Mouse (Mus musculus): ENCODE measurements around the gene Farp1.
A peak's percentile ranks its signal among the peaks of the same experiment; 100 is the strongest.
"Not testable (repeated sequence)": the region's sequence is repeated elsewhere in the genome, so short reads cannot be mapped to it uniquely, and the experiment has no call there.

The Farp1 gene

DNA sequence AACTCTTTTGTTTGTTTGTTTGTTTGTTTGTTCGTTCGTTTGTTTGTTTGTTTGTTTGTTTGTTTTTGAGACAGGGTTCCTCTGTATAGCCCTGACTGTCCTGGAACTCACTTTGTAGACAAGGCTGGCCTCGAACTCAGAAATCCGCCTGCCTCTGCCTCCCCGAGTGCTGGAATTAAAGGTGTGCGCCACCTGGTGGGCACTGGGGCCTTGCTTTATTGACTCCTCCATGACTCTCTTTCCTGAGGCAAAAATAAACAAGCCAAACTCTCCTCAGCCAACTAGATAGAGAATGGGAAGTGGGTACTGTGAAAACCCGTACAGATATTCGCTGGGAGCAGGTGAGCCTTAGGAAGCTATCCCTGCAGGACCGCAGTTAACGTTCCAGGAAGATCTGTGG is 154.8 kb downstream of the Farp1 start:
- not testable (repeated sequence) for DNase-seq

DNA sequence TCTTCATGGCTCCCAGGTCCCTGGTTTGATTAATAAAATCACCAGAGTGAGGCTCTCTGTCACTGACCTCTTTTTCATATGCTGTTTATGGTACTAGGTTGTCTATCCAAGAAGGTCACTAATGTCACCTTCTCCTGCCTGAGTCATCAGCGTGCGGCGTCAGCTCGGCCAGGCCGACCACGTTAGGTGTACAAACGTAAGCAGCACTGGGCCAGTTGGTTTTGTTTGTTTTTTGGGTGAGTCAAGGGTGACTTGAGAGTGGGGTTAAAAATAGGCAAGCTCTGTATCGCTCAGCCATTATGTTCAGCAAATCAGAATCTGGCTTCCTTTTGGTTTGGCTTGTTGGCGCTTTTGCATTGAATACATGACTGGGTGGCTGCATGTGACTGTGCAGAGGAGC is 155.4 kb downstream of the Farp1 start:
- DNase-seq = peak; percentile 80

DNA sequence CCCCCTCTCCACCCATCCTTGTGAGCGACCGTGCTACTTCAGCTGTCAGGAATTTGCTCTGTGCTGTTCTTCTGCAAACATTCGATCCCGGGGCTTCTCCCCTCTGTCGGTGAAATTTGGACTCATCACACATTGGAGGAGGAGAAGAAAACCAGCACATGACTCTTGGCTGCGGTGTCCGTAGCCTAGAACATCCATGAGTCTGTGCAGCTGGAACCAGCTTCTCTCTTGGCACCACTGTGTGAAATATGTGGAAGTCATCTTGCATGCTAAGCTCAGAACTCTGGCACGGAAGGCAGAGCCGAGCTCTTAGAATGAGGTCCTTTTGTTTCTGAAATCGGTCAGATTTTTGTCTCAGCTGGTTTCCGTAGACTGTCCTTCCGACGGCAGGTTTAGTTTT is 156.7 kb downstream of the Farp1 start:
- DNase-seq = peak; percentile 62

DNA sequence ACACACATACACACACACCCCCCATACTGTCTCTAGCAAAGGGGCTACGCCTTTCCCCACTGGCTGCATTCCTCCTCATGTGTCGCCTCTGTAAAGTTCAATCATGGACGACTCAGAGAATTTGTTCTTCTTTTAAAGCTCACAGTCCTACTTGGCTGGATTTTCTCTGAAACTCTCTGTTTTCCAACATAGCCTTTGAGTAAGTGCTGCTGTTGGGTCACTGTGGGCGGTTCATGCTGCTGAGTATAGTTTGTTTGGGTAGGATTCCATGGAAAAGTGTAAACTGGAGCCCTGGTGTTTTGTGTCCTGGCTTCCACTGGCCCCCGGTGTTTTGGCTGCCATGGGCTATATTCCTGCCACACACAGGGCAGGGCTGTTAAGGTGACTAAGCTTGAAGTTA is 157.4 kb downstream of the Farp1 start:
- DNase-seq = no peak

DNA sequence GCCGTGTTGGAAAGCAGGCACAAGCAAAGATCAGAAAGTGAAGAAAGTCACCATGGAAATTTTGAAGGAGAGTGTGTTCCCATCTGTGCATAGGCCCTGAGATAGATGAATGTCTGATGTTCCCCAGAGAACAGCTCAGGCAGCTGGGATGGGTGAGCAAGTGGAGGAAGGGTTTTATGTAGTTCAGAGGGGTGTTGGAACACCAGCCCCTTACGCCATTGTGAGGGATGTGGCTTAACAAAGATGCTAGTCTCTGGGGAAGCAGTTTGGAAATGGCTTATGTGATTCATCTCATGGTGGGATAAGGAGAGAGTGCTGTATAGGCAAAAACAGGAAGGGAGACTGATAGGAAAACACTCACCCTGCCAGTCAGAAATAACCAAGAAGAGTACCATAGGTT is 159.0 kb downstream of the Farp1 start:
- DNase-seq = no peak

DNA sequence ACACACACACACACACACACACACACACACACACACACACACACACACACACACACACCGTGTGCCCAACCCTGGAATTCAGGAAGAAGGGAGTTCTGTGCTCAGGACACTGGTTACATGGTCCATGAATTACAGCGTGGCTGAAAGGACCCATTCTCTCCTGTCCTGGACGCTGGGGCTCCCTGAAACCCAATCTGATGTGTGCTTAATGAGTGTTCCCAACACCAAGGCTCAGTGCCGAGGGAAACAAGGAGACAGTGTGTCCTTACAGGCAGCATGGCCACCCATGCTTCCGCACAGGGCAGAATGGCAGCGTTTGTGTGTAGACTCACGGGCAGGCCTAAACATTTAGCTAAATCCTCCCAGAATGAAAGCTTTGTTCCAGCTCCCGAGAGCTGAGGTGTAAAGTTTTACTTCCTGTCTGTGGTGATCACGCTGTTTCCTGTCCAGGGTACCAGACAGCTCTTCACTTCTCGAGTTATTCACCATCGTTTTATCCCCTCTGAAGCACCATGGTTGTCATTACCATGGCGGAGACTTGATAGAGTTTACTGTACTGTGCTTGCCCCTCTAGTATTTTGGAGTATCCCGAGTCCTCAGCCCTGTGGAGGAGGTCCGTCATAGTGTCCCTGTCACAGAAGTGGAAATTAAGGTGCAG is 164.0 kb downstream of the Farp1 start:
- no peak for DNase-seq

DNA sequence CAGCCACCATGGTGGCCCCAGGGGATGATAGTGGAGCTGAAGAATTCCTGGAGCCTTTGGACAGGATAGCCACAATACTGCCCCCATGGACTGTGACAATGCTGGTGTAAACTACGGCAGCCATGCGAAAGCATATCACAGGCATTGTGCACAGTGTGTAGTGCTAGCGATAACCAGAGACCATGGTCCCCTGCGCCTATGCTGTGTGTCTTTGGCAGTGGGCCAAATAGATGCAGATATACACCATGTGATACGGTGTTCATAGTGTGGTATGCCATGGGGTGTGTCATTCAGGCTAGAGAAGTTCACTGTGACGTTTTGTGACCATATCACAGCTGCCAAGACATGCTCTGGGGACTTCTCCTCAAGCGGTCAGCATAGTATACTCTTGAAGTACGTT is 164.8 kb downstream of the Farp1 start:
- no peak for DNase-seq

DNA sequence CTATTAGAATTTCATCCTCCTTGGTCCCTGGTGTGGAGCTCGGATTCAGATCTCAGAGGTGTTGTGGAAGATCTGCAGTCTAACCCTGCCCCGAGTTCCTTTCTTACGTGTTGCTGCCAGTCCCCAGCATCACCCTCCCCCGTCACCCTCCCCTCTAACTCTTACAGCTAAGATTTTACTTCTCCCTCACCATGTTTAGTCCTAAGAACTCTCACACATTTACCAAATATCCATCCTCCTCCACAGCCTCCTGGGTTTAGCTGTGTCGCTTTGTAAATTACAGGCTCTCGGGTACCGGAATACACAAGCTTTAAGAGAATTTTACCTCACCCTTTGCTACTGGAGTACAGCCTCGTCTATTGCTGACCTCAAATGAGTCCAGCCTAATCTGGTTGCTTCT is 165.4 kb downstream of the Farp1 start:
- no peak for DNase-seq

DNA sequence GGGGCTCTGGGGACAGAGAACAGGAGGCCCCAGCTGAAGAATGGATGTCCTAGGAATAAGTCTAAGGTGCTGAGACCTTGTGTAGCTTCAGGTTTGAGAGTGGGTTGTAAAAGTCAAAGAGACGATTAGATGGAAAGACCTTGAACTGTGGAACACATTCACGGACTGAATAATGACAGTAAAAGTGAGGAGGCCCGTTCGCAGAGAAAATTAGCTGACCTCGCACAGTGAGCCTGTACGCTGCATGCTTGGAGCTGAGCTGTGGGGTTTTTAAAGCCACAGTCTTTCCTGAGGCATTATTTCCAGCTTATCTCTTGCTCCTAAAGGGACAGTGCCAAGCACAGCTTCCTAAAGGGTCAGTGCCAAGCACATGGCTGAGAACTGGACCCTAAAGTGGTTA is 166.2 kb downstream of the Farp1 start:
- no peak for DNase-seq

DNA sequence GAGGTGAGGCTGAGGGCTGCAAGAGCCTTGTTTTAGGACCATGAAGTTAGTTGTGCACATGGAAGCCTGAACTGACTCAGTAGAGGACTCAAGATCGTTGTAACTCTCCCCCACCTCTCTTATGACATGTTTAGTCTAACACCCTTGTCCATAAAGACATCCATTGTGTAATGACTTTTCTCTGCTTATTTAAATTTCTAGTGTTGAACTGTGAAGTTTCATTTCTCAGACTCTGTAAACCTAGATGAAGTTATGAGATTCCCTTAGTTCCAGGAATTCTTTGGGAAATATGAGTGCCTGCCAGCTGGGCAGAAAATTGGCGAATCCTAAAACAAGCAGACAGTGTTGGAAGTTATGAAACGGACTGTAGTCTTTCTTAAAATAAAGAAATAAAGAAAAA is 170.5 kb downstream of the Farp1 start:
- DNase-seq = no peak

DNA sequence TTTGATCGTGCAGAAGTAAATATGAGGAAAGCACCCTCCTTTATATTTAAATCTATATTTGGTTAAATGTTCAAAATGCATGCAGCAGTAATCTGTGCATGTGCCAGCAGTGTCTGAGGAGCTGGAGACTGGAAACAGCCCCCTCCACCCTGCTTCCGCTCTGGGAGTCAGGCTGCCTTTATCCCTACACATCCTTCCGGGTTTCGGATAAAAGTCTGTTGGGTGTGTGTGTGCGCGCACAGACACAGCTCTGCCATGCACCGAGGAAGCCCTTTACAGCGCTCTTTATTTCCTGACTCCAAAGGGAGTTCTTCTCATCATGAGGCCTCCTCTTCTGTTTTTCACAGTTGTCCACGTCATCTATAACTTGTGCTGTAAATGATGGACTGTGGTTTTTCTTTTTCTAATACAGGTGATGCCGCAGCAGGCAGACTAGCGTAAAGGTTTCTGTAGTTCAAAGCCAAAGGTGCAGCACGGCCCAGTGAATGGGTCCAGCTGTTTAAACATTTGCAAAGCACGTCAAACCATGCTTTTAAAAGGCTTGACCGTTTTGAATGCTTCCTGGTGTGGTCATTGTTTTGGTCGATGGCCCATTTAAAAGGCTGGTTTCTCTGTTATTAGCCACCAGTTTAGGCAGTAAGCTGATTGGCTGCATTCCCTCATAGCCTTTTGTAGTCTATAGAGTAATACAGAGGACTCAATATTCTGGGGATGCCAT is 172.6 kb downstream of the Farp1 start:
- no peak for DNase-seq

DNA sequence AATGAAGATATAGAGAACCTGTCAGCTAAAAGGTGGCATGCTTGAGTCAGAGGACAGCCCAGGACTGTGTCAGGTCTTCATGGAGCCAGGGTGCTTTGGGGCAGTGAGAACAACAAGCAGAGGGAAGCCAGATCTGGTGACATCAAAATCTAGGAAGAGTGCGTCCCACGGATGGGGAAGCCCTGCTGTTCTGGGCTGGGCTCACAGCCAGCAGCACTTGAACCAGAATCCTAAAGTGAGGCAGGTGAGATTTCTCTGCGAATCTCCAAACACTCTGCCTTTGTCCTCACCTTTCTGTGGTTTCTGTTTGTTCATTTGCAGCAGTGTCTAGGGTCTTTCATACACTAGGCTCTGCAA is 173.1 kb downstream of the Farp1 start:
- no peak for DNase-seq

DNA sequence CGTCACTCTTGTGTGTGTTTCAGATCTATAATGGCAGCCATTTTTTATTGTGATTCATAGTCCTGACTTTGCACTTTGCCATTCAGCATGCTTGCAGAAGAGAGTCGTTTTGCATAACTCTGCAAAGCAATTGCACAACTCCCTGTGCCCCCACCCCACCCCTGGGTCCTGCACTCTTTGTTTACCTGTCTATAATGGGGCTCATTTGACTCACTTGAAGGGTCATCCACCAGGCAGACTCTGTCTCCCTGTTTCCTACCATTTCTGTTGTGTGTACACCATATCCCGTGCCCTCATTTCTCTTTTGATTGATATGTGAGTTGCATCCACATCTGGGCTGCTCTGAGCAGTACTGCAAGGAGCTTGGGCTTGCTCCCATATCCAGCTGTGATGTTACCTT is 175.3 kb downstream of the Farp1 start:
- no peak for DNase-seq

DNA sequence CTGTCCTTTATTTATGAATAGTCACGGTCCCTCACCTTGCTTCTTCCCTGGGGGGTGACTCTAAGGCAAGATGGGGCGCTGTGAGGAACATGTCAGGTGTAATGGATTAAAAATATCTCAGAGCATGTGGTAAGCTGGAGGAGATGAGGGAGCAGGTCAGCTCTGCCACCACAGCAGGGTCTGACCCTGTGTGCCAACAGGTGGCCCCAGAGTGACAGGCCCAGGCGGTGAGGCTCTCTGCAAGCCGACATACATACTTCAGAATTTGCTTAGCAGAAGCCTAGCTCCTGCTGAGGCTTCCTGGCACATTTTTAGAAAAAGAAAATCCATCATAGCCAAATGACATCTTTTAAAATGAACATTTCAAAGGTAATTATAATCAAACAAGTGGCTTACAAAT is 178.7 kb downstream of the Farp1 start:
- no peak for DNase-seq

DNA sequence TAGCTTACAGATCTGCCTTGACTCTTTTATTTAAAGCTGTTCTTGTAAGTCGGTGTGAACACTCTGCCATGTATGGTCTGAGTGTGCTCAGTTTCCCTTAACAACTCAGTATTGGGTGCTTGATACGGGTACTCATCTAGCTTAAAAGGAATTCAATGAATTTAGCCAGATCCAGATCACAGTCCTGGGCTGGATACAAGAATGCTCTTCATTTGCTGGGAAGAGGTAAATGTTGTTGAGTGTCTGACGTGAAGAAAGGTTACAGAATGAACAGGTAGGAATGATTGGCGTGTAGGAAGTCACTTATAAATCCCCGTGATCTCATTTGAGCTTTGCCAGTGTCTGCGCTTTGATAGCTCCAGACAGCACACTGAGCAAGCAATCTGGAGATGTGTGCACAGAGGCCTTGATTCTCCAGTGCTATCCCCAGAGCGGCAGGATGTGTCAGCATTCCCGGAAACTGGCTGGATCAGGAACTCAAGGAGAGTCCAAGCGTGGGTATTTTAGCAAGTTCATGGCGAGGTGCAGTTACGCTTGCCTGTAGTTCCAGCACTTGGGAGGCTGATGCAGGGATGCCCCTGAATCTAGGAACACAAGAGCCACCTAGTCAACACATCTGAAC is 179.7 kb downstream of the Farp1 start:
- DNase-seq = peak; percentile 44

DNA sequence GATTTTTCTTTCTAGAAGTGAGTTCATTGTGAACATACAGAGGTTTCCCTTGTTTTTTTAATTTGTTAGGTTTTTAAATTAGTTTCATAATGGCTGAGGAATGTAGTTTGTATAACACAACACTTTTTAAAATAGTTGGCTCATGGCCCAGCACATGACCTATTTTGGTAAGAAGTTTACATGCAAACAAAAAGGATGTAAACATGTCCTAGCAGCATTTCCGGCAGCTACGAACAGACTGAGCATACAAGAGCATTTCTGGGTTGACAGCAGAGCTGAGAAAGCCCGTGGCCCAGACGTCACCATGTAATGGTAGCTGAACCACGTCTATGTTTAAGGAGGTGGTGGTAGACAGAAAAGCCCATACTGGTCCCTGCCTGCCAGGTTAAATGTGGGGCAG is 180.8 kb downstream of the Farp1 start:
- DNase-seq = peak; percentile 74

DNA sequence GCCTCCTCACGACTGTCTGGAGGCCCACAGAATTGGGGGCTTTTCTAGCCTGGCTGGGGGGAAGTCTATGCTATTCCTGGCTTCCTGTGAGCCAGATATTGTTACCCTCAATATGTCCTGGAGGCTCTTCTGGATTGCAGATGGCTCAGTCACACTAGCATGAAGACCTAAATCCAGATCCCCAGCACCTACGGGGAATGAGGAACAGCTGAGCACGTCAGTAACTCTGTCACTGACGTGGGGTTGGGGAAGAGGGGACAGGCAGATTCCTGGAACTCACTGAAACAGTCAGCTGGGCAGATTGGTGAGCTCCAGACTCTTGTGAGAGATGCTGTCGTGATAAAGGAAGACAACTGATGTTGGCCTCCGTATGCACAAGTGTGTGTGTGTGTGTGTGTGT is 181.7 kb downstream of the Farp1 start:
- no peak for DNase-seq

DNA sequence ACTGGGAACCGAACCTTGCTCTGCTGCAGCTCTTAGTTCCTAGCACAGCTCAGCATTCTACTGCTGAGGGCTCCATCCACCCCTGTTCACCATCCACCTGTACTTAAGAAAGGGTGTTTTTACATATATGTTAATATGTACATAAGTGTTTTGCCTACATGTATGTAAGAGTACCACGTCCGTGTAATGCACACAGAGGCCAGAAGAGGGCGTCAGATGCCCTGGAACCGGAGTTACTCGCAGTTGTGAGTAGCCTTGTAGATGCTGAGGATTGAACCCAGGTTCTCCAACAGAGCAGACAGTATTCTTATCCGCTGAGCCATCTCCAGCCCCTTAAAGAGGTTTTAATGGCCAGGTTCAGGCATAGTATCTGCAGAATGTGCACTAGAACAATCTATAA is 183.6 kb downstream of the Farp1 start:
- DNase-seq = peak; percentile 47

DNA sequence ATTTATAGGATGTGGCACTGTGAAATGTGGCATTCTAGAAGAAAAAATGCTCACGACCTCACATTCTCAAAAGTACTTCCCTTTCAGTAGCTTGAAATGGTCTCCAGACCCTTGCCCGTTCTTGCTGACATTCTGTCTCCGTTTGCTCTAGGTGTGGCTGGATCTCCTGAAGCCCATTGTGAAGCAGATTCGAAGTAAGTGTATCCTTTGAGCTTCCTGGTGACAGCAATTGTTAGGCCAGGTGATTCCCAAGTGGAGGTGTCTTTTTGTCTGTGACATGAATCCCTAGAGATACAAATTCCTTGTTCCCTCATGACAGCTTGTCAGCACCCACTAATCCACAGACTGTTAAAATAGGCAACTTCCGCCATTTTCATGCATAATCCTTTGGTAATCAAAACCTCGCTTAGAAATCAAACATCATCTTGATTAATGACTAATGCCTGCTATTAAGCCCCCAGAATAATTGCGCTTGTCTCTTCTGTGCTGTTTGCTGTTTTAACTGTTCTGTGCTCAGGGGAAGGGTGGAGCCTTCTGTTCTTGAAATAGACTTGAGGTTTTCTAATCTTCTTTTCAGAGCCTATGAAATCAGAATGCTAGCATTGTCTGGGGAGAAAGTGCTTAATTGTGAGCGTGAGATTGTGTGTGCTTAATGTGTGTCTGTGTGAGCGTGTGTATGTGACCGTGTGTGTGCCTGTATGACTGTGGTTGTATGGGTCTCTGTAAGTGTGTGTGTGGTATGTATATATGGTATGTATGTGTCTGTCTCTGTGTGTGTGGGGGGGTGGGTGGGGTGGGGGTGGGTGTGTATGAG is 184.4 kb downstream of the Farp1 start:
- DNase-seq = no peak

DNA sequence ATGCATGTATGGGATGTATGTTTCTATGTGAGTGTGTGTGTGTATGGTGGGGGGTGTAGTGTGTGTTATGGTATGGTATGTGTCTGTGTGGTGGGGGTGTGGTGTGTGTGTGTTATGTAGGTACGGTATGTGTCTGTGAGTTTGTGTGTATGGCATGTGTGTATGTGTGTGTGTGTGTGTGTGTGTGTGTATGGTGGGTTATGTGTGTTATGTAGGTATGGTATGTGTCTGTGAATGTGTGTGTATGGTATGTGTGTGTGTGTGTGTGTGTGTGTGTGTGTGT is 185.0 kb downstream of the Farp1 start:
- no peak for DNase-seq

DNA sequence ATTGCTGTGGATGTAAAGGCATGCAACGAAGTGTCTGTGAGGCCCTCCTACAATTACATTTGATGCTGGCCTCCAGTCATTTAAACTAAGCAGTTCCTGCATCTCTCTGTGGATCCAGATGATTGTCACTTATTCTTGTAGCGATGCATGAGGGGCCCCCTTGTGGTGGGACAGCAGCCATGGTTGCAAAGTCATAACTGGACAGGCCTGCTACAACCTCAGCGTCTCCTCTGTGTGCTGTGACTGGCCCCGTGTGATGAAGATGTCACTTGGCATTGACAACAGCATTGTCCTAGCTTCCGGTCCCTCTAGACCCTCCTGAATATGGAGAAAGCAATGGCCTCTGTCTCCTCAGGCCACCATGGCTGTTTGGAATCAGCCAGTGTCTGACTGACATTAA is 185.7 kb downstream of the Farp1 start:
- peak; percentile 86 for DNase-seq

DNA sequence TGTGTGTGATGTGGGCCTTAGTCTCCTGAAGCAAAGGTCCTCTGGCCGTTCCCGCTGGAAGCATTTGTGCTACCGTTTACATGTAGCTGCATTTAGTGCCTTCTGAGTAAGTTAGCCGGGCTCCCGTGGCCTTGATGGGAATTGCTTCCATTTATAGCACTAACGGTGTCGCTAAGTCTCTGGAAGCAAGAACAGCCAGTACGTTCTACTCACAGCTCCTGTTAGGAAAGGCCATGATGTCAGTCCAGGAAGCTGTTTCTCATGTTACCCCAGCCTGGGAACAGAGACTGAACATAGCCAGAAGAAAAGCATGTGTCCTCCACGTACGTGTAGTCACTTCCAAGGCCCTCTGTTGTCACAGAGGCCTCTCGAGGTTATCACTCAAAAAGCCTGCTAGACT is 190.8 kb downstream of the Farp1 start:
- no peak for DNase-seq

DNA sequence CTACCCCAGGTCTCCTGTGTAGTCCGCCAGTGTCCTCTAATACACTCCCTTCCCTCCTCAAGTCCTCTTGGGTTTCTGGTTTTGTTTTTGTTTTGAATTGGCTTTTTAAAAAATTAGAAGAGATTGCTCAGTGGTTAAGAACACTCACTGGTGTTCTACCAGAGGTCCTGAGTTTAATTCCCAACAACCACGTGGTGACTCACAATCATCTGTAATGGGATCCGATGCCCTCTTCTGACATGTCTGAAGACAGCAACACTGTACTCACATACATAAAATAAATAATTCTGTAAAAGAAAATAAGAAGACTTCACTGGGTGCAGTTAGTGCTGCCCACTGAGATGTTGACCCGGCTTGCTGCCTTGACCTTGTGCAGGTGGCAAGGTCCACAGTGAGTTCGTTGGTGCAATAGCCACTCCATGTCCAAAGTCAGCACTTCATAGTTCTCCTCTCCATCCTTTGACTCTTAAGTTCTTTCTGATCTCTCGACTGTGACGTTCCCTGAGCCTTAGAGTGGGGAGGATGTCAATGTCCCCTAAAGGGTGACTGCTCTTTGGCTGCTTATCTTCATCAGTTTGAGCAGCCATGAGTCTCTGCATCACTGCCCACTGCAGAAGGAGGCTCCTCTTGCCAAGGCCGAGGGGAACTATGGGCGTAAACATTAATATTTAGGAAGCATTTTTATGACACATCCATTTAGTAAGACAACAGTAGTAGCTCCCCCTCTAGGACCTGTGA is 194.2 kb downstream of the Farp1 start:
- DNase-seq = no peak
